Mouse (Mus musculus) midbrain, embryonic 11.5 days (tissue): ENCODE measurements around the gene Nt5dc2. TPM values are rescaled to one million over a fixed set of nuclear protein-coding genes. Genes with fewer than 3 reads are reported as not detected.

Source experiments
- ATAC-seq: fragments of 200-750 bp; cut with Nextera tagmentation; 2 replicates; pipeline ENCODE4 v1.8.0; 2017; ENCODE audit warnings: moderate TSS enrichment, moderate library complexity; ENCODE audit not compliant: low FRiP score
- DNase-seq: peaks from one replicate; pipeline ENCODE4 v3.0.0; 2015; ENCODE audit warnings: low spot score; ENCODE audit errors: missing footprints
- H3K27ac ChIP-seq: fragments of 300-500 bp; sonication (generic); 2 replicates; pipeline ENCODE4 v1.5.1; 2014; ENCODE audit warnings: low read depth, low read length
- H3K27me3 ChIP-seq: fragments of 300-500 bp; sonication (generic); 2 replicates; pipeline ENCODE4 v1.6.1; 2014; ENCODE audit warnings: mild to moderate bottlenecking, low read length, moderate library complexity, mixed read lengths; ENCODE audit not compliant: control insufficient read depth, insufficient read depth
- H3K36me3 ChIP-seq: fragments of 300-500 bp; sonication (generic); 2 replicates; pipeline ENCODE4 v1.6.1; 2014; ENCODE audit warnings: mild to moderate bottlenecking, low read length, moderate library complexity, mixed read lengths; ENCODE audit not compliant: control insufficient read depth, insufficient read depth
- H3K4me1 ChIP-seq: fragments of 300-500 bp; sonication (generic); 2 replicates; pipeline ENCODE4 v1.6.1; 2014; ENCODE audit warnings: low read length; ENCODE audit not compliant: control insufficient read depth, insufficient read depth
- H3K4me2 ChIP-seq: fragments of 300-500 bp; sonication (generic); 2 replicates; pipeline ENCODE4 v1.6.1; 2014; ENCODE audit warnings: mild to moderate bottlenecking, moderate library complexity
- H3K4me3 ChIP-seq: fragments of 300-500 bp; sonication (generic); 2 replicates; pipeline ENCODE4 v1.5.1; 2014; ENCODE audit warnings: low read depth, low read length
- H3K9ac ChIP-seq: fragments of 300-500 bp; sonication (generic); 2 replicates; pipeline ENCODE4 v1.6.1; 2014; ENCODE audit warnings: low read length
- H3K9me3 ChIP-seq: fragments of 300-500 bp; sonication (generic); 2 replicates; pipeline ENCODE4 v1.6.1; 2016; ENCODE audit warnings: low read length; ENCODE audit not compliant: control insufficient read depth
- WGBS: fragments of 180-500 bp; shearing (Covaris S2); extraction: QIAGEN DNeasy Blood & Tissue Kit; methylation state at CpG from one replicate; pipeline ENCODE4 v1.1.7; 2014; 5-methylcytosine and 5-hydroxymethylcytosine counted together
- polyA plus RNA-seq: library from polyadenylated mRNA; unstranded; fragments of >200 nt; fragmentation: Nextera tagmentation; extraction: Ambion mirVana; gene quantifications from 2 replicates; pipeline ENCODE4 v1.2.1, GENCODE M21; 2014

Gene Nt5dc2
- polyA plus RNA-seq, 1 experiment from 2014 or later = 520 TPM

- no peak overlapping the region for H3K27ac ChIP-seq
- no peaks in the 10 kb centered on the region; the same call in 1 of the 2 replicates for H3K4me1 ChIP-seq
These were observed 34.2 kb downstream of the Nt5dc2 start for GRCm38 (mm10) chr14:31165010-31165409.

DNA sequence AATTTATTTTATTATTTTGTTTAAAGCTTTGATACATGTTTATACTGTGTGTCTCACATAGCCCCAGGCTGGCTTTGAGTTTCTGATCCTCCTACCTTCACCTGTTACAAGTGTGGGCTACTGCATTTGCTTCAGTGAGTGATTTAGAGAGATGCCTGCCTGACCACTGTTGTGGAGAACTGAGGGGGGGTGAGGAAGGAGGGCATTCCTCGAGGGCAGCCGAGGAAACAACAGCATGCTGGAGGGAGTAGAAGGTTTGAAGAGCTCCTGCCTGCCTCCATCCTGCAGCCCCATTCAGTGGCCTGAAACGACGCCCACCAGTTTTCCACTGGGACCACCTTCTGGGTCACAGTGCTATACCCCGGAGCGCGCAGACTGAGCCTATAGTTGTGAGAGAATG is 34.6 kb downstream of the Nt5dc2 start:
- no peaks in the 10 kb centered on the region; the same call in 1 of the 2 replicates for H3K4me1 ChIP-seq
- 56% methylated on average over 7 of the region's 7 CpGs for WGBS
- H3K9me3 ChIP-seq = no peaks in the 10 kb centered on the region
- ATAC-seq (no peak), DNase-seq (no peak)
- H3K27ac ChIP-seq = no peak overlapping the region
- H3K4me2 ChIP-seq = no peak overlapping the region
- H3K36me3 ChIP-seq = peaks cover 2% of the 10 kb centered on the region; the same call in 1 of the 2 replicates
- no peak overlapping the region for H3K9ac ChIP-seq
- no peak overlapping the region for H3K4me3 ChIP-seq
- H3K27me3 ChIP-seq = no peaks in the 10 kb centered on the region

More at GRCm38 (mm10) chr14:31165010-31165409, 34.2 kb downstream of the Nt5dc2 start:
- H3K36me3 ChIP-seq = no peaks in the 10 kb centered on the region
- no peak overlapping the region for H3K4me2 ChIP-seq
- H3K4me3 ChIP-seq = no peak overlapping the region
- WGBS = 67% methylated on average over 2 of the region's 2 CpGs
- H3K9me3 ChIP-seq = no peaks in the 10 kb centered on the region
- no peaks in the 10 kb centered on the region for H3K27me3 ChIP-seq
- H3K9ac ChIP-seq = no peak overlapping the region
- ATAC-seq = no peak
- DNase-seq = no peak

DNA sequence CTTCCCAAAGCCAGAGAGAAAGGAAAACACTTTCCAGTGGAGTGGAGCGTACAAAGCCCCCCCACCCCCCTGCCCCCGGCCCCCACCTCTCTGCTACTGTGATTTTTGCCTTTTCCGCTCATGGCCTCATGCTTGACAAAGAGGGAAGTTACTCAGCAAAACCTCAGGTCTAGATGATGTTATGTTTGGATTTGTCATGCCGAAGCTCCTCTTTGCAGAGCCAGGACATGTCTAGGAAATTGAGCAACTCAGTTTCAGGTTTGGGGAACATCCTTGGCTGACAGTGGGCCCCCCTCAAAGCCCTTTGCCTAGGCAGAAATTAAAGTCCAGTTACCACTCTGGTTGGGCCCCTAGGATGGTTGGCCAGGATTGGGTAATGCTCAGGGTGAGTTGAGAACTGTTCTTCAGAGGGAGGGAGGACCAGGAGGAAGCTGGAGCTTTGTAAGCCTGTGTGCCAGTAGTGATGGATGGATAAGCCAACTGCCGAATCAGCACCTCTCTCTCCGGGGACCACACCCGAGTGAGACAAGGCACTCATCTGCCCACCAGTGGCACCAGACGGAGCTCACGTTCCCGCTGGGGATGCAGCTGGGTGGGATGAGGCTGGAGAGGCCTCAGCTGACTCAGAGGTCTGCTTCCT is 35.3 kb downstream of the Nt5dc2 start:
- 73% methylated on average over 10 of the region's 10 CpGs for WGBS
- Histone ChIP-seq H3K27ac (no peak overlapping the region), H3K4me2 (no peak overlapping the region), H3K4me1 (no peaks in the 10 kb centered on the region), H3K4me3 (no peak overlapping the region), H3K9ac (no peak overlapping the region), H3K9me3 (no peaks in the 10 kb centered on the region), H3K27me3 (no peaks in the 10 kb centered on the region), H3K36me3 (peaks cover 9% of the 10 kb centered on the region; the same call in 1 of the 2 replicates)
- no peak for DNase-seq
- no peak for ATAC-seq

DNA sequence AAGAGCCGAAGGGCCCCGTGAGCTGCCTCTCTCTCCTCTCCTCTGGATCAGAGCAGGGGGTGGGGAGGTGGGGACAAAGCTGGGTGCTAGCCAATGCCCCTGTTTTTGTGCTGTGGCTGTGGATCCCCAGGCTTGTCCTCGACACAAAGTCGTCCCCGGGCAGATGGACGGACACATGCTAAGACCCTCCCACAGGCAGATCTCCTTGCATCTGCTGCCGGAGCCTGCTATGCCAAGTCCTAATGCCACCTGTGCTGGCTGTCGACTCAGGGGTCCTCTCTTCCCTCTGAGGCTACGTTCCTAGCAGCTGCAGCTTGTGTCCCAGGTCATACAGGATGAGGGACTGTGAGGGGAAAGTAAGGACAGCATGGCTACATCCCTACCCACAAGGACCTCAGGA is 36.0 kb downstream of the Nt5dc2 start:
- Histone ChIP-seq H3K4me3 (no peak overlapping the region), H3K27me3 (no peaks in the 10 kb centered on the region), H3K27ac (no peak overlapping the region), H3K9ac (no peak overlapping the region), H3K36me3 (peaks cover 16% of the 10 kb centered on the region), H3K4me1 (no peaks in the 10 kb centered on the region), H3K9me3 (no peaks in the 10 kb centered on the region), H3K4me2 (no peak overlapping the region)
- ATAC-seq (no peak), DNase-seq (no peak)
- 72% methylated on average over 9 of the region's 9 CpGs for WGBS

DNA sequence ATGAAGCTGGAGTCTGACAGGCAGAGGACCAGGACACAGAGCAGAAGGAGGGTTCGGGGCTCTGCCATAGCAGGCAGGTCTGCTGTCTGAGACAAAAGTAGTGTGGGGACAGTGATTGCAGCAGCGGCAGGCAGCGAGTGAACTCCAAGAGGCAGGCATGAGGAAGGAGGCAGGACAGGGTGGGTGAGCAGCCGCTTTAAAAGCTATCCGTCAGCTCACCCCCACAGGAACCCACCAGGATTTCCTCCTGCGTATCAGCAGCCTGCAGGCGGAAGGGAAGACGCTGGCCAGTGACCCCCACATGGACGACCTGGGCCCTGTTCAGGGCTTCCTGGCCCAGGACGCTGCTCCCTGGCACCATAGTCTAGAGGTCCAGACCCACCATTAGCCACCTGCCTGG is 37.6 kb downstream of the Nt5dc2 start, which contains the start of gene Stab1:
Gene Stab1, minus strand, starts transcription at position 217 of the 400 bp plus-strand sequence.
- Histone ChIP-seq H3K4me1 (no peaks in the 10 kb centered on the region), H3K4me3 (no peak within 1 kb of the TSS), H3K27ac (no peak within 1 kb of the TSS), H3K9me3 (no peaks in the 10 kb centered on the region), H3K36me3 (peaks cover 32% of the 10 kb centered on the region), H3K9ac (no peak within 1 kb of the TSS), H3K27me3 (no peaks in the 10 kb centered on the region), H3K4me2 (no peak within 1 kb of the TSS)
- DNase-seq (no peak), ATAC-seq (no peak)
- 72% methylated on average over 10 of the region's 10 CpGs for WGBS

GRCm38 (mm10) chr14:31169508-31169907 is 38.7 kb downstream of the Nt5dc2 start:
- DNase-seq (no peak), ATAC-seq (no peak)
- Histone ChIP-seq H3K9ac (no peak overlapping the region), H3K36me3 (peaks cover 41% of the 10 kb centered on the region), H3K27ac (no peak overlapping the region), H3K4me1 (no peaks in the 10 kb centered on the region), H3K27me3 (no peaks in the 10 kb centered on the region), H3K4me2 (no peak overlapping the region), H3K4me3 (no peak overlapping the region), H3K9me3 (no peaks in the 10 kb centered on the region)
- WGBS = 92% methylated on average over 6 of the region's 6 CpGs

DNA sequence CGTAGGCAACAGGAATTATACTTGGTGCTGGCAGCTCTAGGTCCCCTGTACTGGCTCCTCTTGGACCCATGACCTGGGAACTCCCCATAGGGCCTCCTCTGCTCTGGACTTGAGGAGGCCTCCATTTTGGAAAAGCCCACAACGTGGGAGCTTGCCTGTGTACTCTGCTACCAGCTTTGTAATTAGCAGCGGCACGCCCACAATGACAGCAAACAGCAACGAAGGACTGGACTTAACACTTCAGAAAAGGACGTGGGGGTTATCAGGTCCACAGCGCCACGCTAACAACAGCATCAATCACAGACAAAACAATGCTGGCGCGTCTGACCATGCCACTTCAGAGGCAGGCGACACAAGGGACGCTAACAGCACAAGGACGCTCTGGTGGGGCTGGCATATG is 40.1 kb downstream of the Nt5dc2 start:
- no peaks in the 10 kb centered on the region for H3K4me1 ChIP-seq
- no peak overlapping the region for H3K4me3 ChIP-seq
- H3K27me3 ChIP-seq = no peaks in the 10 kb centered on the region
- H3K9ac ChIP-seq = no peak overlapping the region
- no peak for ATAC-seq
- no peak overlapping the region for H3K27ac ChIP-seq
- H3K36me3 ChIP-seq = peaks cover 50% of the 10 kb centered on the region
- H3K4me2 ChIP-seq = no peak overlapping the region
- DNase-seq = no peak
- 91% methylated on average over 13 of the region's 13 CpGs for WGBS
- H3K9me3 ChIP-seq = no peaks in the 10 kb centered on the region

GRCm38 (mm10) chr14:31171386-31171785 is 40.5 kb downstream of the Nt5dc2 start:
- H3K36me3 ChIP-seq = peaks cover 53% of the 10 kb centered on the region
- no peak overlapping the region for H3K4me3 ChIP-seq
- ATAC-seq (no peak), DNase-seq (no peak)
- no peak overlapping the region for H3K9ac ChIP-seq
- no peak overlapping the region for H3K27ac ChIP-seq
- H3K4me1 ChIP-seq = no peaks in the 10 kb centered on the region
- no peaks in the 10 kb centered on the region for H3K27me3 ChIP-seq
- no peak overlapping the region for H3K4me2 ChIP-seq
- H3K9me3 ChIP-seq = no peaks in the 10 kb centered on the region
- WGBS = 92% methylated on average over 11 of the region's 11 CpGs

DNA sequence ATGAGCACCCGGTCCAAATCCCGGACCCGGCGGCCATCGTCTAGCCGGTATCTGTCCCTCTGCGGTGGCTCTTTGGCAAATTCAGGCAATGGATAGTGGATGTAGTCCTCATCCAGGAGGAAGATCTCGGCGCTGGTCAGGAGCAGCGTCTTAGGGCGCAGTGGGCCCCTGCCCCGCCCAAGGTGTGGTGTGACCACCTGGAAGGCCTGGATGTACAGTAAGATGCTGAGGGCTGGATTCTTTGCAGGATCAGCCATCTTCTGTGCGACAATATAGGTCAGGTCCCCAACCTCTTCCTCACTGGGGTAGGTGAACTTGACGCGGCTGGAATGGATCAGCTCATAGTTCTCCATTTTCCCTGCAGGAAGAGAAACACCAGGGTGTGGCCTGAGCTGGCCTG is 41.0 kb downstream of the Nt5dc2 start:
- no peaks in the 10 kb centered on the region for H3K9me3 ChIP-seq
- no peak for DNase-seq
- H3K4me3 ChIP-seq = no peak overlapping the region
- H3K4me2 ChIP-seq = no peak overlapping the region
- no peak for ATAC-seq
- H3K4me1 ChIP-seq = no peaks in the 10 kb centered on the region
- 96% methylated on average over 15 of the region's 15 CpGs for WGBS
- H3K9ac ChIP-seq = no peak overlapping the region
- no peaks in the 10 kb centered on the region for H3K27me3 ChIP-seq
- no peak overlapping the region for H3K27ac ChIP-seq
- H3K36me3 ChIP-seq = peaks cover 57% of the 10 kb centered on the region
